Mouse (Mus musculus): Measurements from ENCODE around the gene Tmprss12. TPM values are rescaled to one million over a fixed set of nuclear protein-coding genes. Genes with fewer than 3 reads are reported as not detected.

Tmprss12 gene
- polyA plus RNA-seq (2012; rRNA removed): not detected in 2 replicates

- H3K4me1 ChIP-seq (ENCODE audit: control insufficient read depth, insufficient read depth, low read length): no peaks in the 10 kb centered on the region
- no peak within 1 kb of the TSS for H3K27ac ChIP-seq (ENCODE audit: insufficient read depth, low read length)
- no peaks in the 10 kb centered on the region for H3K27me3 ChIP-seq (ENCODE audit: control insufficient read depth, insufficient read depth, low read length)
- WGBS: 97% methylated on average over 20 of the region's 20 CpGs
- TF ChIP-seq POLR2A (IDR thresholded peaks at IDR 0.05; ENCODE audit: borderline replicate concordance, insufficient read depth, low read length) (no peak), CTCF (IDR thresholded peaks at IDR 0.05; ENCODE audit: borderline replicate concordance, insufficient read depth, low read depth, low read length) (no peak)
- H3K4me3 ChIP-seq (replicated peaks; ENCODE audit: insufficient read depth, low read depth, low read length): no peak within 1 kb of the TSS
- DNase-seq: no peak
Observed at GRCm38 (mm10) chr15:100280626-100281025, at the start of gene Tmprss12. Gene Tmprss12, plus strand, starts transcription at chr15:100280837.

GRCm38 (mm10) chr15:100231616-100232525 is 48.8 kb upstream of the Tmprss12 start:
- TF ChIP-seq CTCF (IDR thresholded peaks at IDR 0.05; ENCODE audit: borderline replicate concordance, insufficient read depth, low read depth, low read length): no peak
- WGBS: 72% methylated on average over 14 of the region's 14 CpGs
- no peak overlapping the region for H3K27ac ChIP-seq (ENCODE audit: insufficient read depth, low read length)
- peaks cover 7% of the 10 kb centered on the region; the same call in 1 of the 2 replicates for H3K4me1 ChIP-seq (ENCODE audit: control insufficient read depth, insufficient read depth, low read length)
- H3K27me3 ChIP-seq (ENCODE audit: control insufficient read depth, insufficient read depth, low read length): no peaks in the 10 kb centered on the region
- DNase-seq: no peak
- no peak overlapping the region for H3K4me3 ChIP-seq (replicated peaks; ENCODE audit: insufficient read depth, low read depth, low read length)

- TF ChIP-seq CTCF (IDR thresholded peaks at IDR 0.05; ENCODE audit: borderline replicate concordance, insufficient read depth, low read depth, low read length) (no peak), POLR2A (IDR thresholded peaks at IDR 0.05; ENCODE audit: borderline replicate concordance, insufficient read depth, low read length) (no peak)
- H3K4me1 ChIP-seq (ENCODE audit: control insufficient read depth, insufficient read depth, low read length): peaks cover 2% of the 10 kb centered on the region; the same call in 1 of the 2 replicates
- no peak overlapping the region for H3K4me3 ChIP-seq (replicated peaks; ENCODE audit: insufficient read depth, low read depth, low read length)
- no peak overlapping the region for H3K27ac ChIP-seq (ENCODE audit: insufficient read depth, low read length)
- 89% methylated on average over 12 of the region's 12 CpGs for WGBS
- DNase-seq: no peak
- no peaks in the 10 kb centered on the region for H3K27me3 ChIP-seq (ENCODE audit: control insufficient read depth, insufficient read depth, low read length)
Observed at GRCm38 (mm10) chr15:100235208-100235965, 45.2 kb upstream of the Tmprss12 start.

- 0 out of 2 replicates have a peak, but pooled peaks cover 2% of the 10 kb centered on the region for H3K4me1 ChIP-seq (ENCODE audit: control insufficient read depth, insufficient read depth, low read length)
- 78% methylated on average over 6 of the region's 6 CpGs for WGBS
- H3K4me3 ChIP-seq (replicated peaks; ENCODE audit: insufficient read depth, low read depth, low read length): no peak overlapping the region
- H3K27me3 ChIP-seq (ENCODE audit: control insufficient read depth, insufficient read depth, low read length): no peaks in the 10 kb centered on the region
- DNase-seq: no peak
- H3K27ac ChIP-seq (ENCODE audit: insufficient read depth, low read length): no peak overlapping the region
- no peak for TF ChIP-seq POLR2A (IDR thresholded peaks at IDR 0.05; ENCODE audit: borderline replicate concordance, insufficient read depth, low read length)
- TF ChIP-seq CTCF (IDR thresholded peaks at IDR 0.05; ENCODE audit: borderline replicate concordance, insufficient read depth, low read depth, low read length): no peak
Observed at GRCm38 (mm10) chr15:100236952-100237351, 43.7 kb upstream of the Tmprss12 start.

- TF ChIP-seq POLR2A (IDR thresholded peaks at IDR 0.05; ENCODE audit: borderline replicate concordance, insufficient read depth, low read length) (no peak), CTCF (IDR thresholded peaks at IDR 0.05; ENCODE audit: borderline replicate concordance, insufficient read depth, low read depth, low read length) (no peak)
- Histone ChIP-seq H3K4me1 (ENCODE audit: control insufficient read depth, insufficient read depth, low read length) (peaks cover 2% of the 10 kb centered on the region; the same call in 1 of the 2 replicates), H3K27me3 (ENCODE audit: control insufficient read depth, insufficient read depth, low read length) (no peaks in the 10 kb centered on the region), H3K4me3 (replicated peaks; ENCODE audit: insufficient read depth, low read depth, low read length) (no peak overlapping the region), H3K27ac (ENCODE audit: insufficient read depth, low read length) (no peak overlapping the region)
- WGBS: 82% methylated on average over 6 of the region's 6 CpGs
- DNase-seq: no peak
Observed at GRCm38 (mm10) chr15:100241780-100242179, 38.9 kb upstream of the Tmprss12 start.

- H3K4me3 ChIP-seq (replicated peaks; ENCODE audit: insufficient read depth, low read depth, low read length): no peak overlapping the region
- no peaks in the 10 kb centered on the region; the same call in 1 of the 2 replicates for H3K4me1 ChIP-seq (ENCODE audit: control insufficient read depth, insufficient read depth, low read length)
- H3K27me3 ChIP-seq (ENCODE audit: control insufficient read depth, insufficient read depth, low read length): no peaks in the 10 kb centered on the region
- TF ChIP-seq POLR2A (IDR thresholded peaks at IDR 0.05; ENCODE audit: borderline replicate concordance, insufficient read depth, low read length) (no peak), CTCF (IDR thresholded peaks at IDR 0.05; ENCODE audit: borderline replicate concordance, insufficient read depth, low read depth, low read length) (no peak)
- no peak overlapping the region for H3K27ac ChIP-seq (ENCODE audit: insufficient read depth, low read length)
- WGBS: 95% methylated on average over 7 of the region's 7 CpGs
- no peak for DNase-seq
Observed at GRCm38 (mm10) chr15:100245951-100246350, 34.7 kb upstream of the Tmprss12 start.

GRCm38 (mm10) chr15:100247296-100247695 is 33.3 kb upstream of the Tmprss12 start:
- Histone ChIP-seq H3K27me3 (ENCODE audit: control insufficient read depth, insufficient read depth, low read length) (no peaks in the 10 kb centered on the region), H3K27ac (ENCODE audit: insufficient read depth, low read length) (no peak overlapping the region), H3K4me3 (replicated peaks; ENCODE audit: insufficient read depth, low read depth, low read length) (no peak overlapping the region), H3K4me1 (ENCODE audit: control insufficient read depth, insufficient read depth, low read length) (no peaks in the 10 kb centered on the region; the same call in 1 of the 2 replicates)
- no peak for DNase-seq
- TF ChIP-seq CTCF (IDR thresholded peaks at IDR 0.05; ENCODE audit: borderline replicate concordance, insufficient read depth, low read depth, low read length) (no peak), POLR2A (IDR thresholded peaks at IDR 0.05; ENCODE audit: borderline replicate concordance, insufficient read depth, low read length) (no peak)
- whole genome bisulfite sequencing: 94% methylated on average over 9 of the region's 9 CpGs
